Mouse (Mus musculus): ENCODE measurements around the gene Mfap4.

Mfap4 gene

DNA sequence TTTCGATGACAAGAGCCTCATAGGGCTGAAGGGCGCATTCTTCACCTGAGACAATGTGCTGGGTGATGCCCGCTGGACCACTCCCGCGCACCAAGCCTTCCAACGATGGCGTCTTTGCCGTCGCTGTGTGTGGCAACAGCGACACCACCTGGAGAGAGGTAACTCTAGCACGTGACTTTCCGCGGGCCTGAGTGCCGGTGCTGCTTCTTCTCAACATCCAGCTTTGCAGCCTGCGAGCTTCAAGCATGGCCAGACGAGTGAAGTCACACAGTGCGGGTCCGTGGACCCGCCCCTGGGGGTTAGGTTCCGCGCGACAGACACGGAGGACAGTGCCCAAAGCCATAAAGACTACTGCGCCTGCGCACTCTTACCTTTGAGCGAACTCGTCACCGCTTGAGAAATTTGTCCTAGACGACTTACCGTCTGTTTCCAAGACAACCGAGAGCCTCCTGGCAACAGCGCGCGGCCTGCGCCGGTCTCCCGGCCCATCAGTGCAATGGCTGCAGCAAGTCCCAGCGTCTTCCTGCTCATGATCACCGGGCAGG, 19.6 kb downstream of the Mfap4 start, which contains the start of gene B9d1:
Gene B9d1, plus strand, starts transcription at position 432 of the 545 bp plus-strand sequence.
- peak; percentile 51 for DNase-seq (ENCODE audit: extremely low read depth, low read depth, low spot score)

- no peak for DNase-seq (ENCODE audit: extremely low read depth, low read depth, low spot score)
Observed at GRCm38 (mm10) chr11:61514953-61515352, 29.7 kb downstream of the Mfap4 start.

- no peak for DNase-seq (ENCODE audit: extremely low read depth, low read depth, low spot score)
Observed at GRCm38 (mm10) chr11:61517971-61518370, 32.7 kb downstream of the Mfap4 start.

DNA sequence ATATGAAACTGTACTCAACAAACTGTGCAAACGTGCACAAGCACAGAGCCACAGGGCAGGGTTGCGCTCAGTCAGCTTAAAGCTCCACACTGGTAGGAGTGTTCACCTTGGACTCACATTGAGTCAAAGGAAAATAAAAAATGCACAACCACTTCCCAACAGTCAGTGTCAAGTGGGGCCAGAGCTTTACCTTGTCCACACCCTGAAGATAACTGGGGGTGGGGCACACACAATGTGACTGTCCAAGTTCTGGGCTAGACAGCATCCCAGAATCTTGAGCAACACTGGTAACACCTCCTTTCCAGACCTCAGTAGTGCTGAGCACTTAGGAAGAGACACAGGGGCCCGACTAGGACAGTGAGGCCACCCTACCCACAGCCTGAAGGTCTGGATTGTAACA, 33.6 kb downstream of the Mfap4 start:
- no peak for DNase-seq (ENCODE audit: extremely low read depth, low read depth, low spot score)

GRCm38 (mm10) chr11:61519484-61520107, 34.4 kb downstream of the Mfap4 start:
- no peak for DNase-seq (ENCODE audit: extremely low read depth, low read depth, low spot score)

DNA sequence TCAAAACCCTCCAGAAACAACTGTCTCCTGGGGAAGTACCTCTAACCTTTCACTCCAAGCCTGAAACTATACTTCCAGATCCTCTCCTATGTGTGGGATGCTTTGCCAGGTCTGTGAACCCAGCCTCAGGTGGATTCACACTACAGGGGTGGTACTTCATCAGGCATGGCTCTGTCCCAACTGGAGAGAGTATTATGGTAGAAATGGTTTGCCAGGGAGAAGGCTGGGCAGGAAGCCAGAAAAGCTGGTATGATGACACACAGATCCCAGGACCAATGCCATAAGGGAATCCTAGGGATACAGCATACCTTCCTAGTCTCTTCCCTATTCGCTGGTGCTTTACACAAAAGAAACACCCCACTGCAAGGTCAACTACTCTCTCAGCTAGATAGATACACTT, 41.6 kb downstream of the Mfap4 start:
- DNase-seq (ENCODE audit: extremely low read depth, low read depth, low spot score): peak; percentile 33

- DNase-seq (ENCODE audit: extremely low read depth, low read depth, low spot score): no peak
Observed at GRCm38 (mm10) chr11:61529268-61529713, 44.1 kb downstream of the Mfap4 start.

DNA sequence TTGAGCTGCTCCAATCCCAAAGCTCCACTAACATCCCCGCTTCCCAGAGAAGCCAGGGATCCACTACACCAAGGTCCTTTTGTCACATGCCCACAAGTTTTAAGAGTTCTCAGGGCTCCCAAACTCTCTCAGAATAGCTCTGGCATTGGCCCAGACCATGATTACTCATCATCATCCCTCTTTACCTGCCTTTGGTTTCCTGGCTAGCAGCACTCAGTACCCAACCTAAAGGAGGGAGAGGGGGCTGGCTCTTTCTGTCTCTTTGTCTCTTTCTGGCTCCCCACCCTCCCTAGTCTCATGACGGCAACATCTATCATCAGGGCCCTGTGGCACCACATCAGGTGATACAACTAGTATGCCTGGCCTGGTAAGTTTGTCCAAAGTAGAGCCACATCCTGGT, 47.6 kb downstream of the Mfap4 start:
- DNase-seq (ENCODE audit: extremely low read depth, low read depth, low spot score): no peak

DNA sequence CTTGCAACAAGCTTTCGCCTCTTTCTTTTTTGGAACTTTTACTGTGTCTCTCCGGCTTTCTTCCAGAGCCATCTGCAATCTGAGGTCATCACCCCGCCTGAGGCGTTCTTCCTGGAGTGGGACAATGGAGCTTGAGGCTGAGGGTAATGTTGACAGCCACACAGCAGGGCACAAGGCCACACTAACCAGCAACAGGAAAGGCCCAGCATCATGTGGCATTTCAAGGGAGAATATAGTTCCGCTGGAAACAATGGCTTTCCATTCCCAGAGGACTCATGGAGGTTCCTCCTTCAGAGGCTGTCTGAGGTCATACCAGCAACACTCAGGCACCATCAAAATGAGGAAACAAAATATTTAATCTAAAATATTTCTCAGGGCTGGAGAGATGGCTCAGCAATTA, 48.3 kb downstream of the Mfap4 start:
- no peak for DNase-seq (ENCODE audit: extremely low read depth, low read depth, low spot score)

DNA sequence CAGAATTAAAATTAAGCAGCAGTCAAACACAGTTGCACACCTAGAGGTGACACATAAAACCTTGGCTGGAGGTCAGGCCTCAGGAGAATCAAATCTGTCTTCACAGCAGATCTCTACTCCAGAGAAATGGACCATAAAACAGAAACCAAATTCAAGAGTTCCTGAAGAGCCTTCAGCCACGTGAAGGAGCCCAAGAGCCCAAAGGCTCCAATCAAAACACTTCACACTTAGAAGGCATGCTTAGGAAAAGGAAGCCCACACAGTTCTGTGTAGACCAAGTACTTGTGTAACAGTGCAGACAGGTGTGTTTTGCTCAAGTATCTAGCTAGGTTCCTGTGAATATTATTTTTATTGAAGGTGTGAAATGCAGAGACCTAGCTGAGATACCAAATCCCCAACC, 50.3 kb downstream of the Mfap4 start:
- DNase-seq (ENCODE audit: extremely low read depth, low read depth, low spot score): no peak

DNA sequence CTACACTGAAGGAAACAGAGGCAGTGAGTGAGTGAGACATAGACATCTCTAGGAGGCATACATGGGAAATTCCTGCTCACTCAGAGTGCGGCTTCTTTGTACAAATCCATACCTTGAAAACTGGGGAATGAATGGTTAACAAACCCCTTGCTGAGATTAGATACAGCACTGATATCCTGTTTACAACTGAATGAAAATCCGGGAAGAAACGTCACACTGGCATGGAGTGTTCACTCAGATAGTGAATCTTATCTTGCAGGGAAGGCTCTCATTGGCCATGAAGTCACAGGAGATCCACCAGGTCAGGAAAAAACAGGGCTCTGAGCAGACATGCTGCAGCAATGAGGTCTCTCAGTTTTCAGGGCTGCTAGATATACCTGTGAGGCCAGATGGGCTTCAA, 51.7 kb downstream of the Mfap4 start:
- DNase-seq (ENCODE audit: extremely low read depth, low read depth, low spot score): no peak

DNA sequence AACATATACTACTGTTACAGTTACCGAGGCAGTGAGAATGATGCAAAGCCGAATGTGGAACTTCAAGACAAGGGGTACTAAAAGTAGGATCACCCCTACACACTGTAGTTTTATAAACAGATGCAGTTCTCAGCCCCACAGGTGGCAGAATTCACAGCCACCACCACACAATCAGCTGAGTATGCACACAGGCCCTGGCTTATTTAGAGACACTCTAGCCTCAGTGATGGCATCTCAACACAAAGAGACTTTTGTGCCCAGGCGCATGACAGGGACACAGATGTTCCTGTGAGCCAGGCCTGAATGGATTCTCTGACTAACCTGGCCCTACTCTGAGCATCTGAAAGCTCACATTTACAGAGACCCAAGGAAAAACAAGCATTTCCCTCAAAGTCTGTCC, 52.1 kb downstream of the Mfap4 start:
- DNase-seq (ENCODE audit: extremely low read depth, low read depth, low spot score): no peak

All from fat pad, adult 2 months (tissue).